Mouse (Mus musculus) cortical plate, adult 2 months (tissue): Measurements from ENCODE around the gene Pde12.

Source experiments
- CTCF ChIP-seq: fragments of 200-500 bp; IDR thresholded peaks from 2 replicates; pipeline ENCODE4 v1.5.1; 2011; ENCODE audit warnings: mild to moderate bottlenecking, control low read depth, low read length; ENCODE audit not compliant: insufficient read depth; ENCODE audit errors: extremely low read depth
- POLR2A ChIP-seq: fragments of 200-500 bp; IDR thresholded peaks from 2 replicates; pipeline ENCODE4 v1.6.1; 2011; ENCODE audit warnings: mild to moderate bottlenecking, low read length, control low read depth; ENCODE audit not compliant: insufficient read depth; ENCODE audit errors: extremely low read depth

- TF ChIP-seq POLR2A, result no peak
- no peak for TF ChIP-seq CTCF
Observed at GRCm38 (mm10) chr14:26647811-26648210, 21.9 kb downstream of the Pde12 start.
